Mouse (Mus musculus) small intestine, adult 2 months (tissue): ENCODE measurements around the gene Ankfy1. TPM values are rescaled to one million over a fixed set of nuclear protein-coding genes. Genes with fewer than 3 reads are reported as not detected.
"Not testable (repeated sequence)": the region's sequence is repeated elsewhere in the genome, so short reads cannot be mapped to it uniquely, and the experiment has no call there.

Experiments
- H3K27ac ChIP-seq: fragments of 200-500 bp; 2 replicates; pipeline ENCODE4 v1.5.1; 2012; ENCODE audit warnings: low read depth, low read length, control low read depth, inconsistent platforms; ENCODE audit not compliant: insufficient read depth
- H3K27me3 ChIP-seq: fragments of 200-500 bp; 2 replicates; pipeline ENCODE4 v1.6.1; 2012; ENCODE audit warnings: mild to moderate bottlenecking, moderate library complexity, low read length, inconsistent platforms; ENCODE audit not compliant: control insufficient read depth, insufficient read depth
- H3K36me3 ChIP-seq: fragments of 200-500 bp; 2 replicates; pipeline ENCODE4 v1.6.1; 2012; ENCODE audit warnings: mild to moderate bottlenecking, low read length, control low read depth, inconsistent platforms; ENCODE audit not compliant: control insufficient read depth, insufficient read depth
- H3K4me1 ChIP-seq: fragments of 200-500 bp; 2 replicates; pipeline ENCODE4 v1.6.1; 2012; ENCODE audit warnings: low read length, inconsistent platforms, mixed read lengths; ENCODE audit not compliant: control insufficient read depth, insufficient read depth, insufficient read length
- H3K4me3 ChIP-seq: fragments of 200-500 bp; 2 replicates; pipeline ENCODE4 v1.5.1; 2012; ENCODE audit warnings: low read depth, mild to moderate bottlenecking, control low read depth, inconsistent platforms, low read length, moderate library complexity
- CTCF ChIP-seq: fragments of 200-500 bp; IDR thresholded peaks from 2 replicates; pipeline ENCODE4 v1.5.1; 2012; ENCODE audit warnings: low read depth, mild to moderate bottlenecking, control low read depth, inconsistent platforms, low read length, moderate library complexity, mixed read lengths; ENCODE audit not compliant: insufficient replicate concordance, insufficient read length; ENCODE audit errors: extremely low read depth
- POLR2A ChIP-seq: fragments of 200-500 bp; IDR thresholded peaks from 2 replicates; pipeline ENCODE4 v1.6.1; 2012; ENCODE audit warnings: low read depth, mild to moderate bottlenecking, control low read depth, inconsistent platforms, low read length, moderate library complexity
- WGBS: fragments of 180-500 bp; shearing (Covaris S2); methylation state at CpG from one replicate; pipeline ENCODE4 v1.1.7; 2018; 5-methylcytosine and 5-hydroxymethylcytosine counted together
- polyA plus RNA-seq: library from polyadenylated mRNA; depleted of rRNA; stranded (reverse); fragments of >200 nt; gene quantifications from 2 replicates; pipeline ENCODE4 v1.2.3, GENCODE M21; 2012

The Ankfy1 gene
- polyA plus RNA-seq, 1 experiment, result 28.7 TPM

DNA sequence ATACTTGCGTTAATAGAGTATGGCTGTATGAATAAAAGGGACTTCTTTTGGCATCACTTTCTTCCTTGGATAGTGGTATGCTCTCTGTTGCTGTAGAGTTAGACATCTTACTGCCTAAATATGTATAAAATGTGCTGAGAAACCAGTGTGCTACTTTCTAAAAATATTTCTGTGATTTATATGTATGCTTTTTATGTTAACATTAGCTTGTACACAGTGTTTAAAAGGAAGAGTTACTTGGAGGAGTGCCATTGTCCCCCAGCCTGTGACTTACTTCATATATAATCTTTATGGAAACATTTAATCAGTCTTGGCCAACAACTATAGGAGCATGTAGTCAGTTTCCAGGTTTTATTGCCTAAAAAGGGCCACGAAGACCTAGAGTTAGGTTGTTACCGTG, 79.3 kb downstream of the Ankfy1 start:
- Histone ChIP-seq H3K27me3 (no peaks in the 10 kb centered on the region), H3K4me1 (0 out of 2 replicates have a peak, but pooled peaks cover 2% of the 10 kb centered on the region), H3K27ac (no peak overlapping the region), H3K4me3 (no peak overlapping the region), H3K36me3 (peaks cover 19% of the 10 kb centered on the region)
- TF ChIP-seq POLR2A, result no peak
- TF ChIP-seq CTCF, result no peak
- WGBS, result 87% methylated on average over 3 of the region's 3 CpGs

DNA sequence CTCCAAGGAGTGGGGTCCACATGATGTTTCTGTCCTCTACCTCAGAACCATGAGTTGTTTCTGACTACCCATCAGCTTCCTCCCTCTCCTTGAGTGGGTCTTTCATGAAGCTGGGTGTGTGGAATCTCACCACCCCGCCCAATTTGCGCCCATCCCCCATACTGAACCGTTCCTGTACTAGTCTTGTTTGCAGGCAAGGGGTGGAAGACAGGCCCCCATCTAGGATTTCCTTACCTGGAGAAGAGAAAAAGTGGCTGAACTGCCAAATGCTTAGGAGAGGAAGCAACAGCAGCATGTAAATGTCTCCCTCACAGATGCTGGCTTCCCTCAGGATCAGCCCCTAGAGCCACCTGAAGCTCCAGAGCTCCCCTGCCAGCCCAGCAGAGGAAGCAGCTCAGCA, 80.5 kb downstream of the Ankfy1 start:
- 88% methylated on average over 3 of the region's 3 CpGs for WGBS
- H3K27me3 ChIP-seq, result no peaks in the 10 kb centered on the region
- peaks cover 11% of the 10 kb centered on the region for H3K36me3 ChIP-seq
- 0 out of 2 replicates have a peak, but pooled peaks cover 2% of the 10 kb centered on the region for H3K4me1 ChIP-seq
- TF ChIP-seq POLR2A, result no peak
- no peak for TF ChIP-seq CTCF
- no peak overlapping the region for H3K4me3 ChIP-seq
- no peak overlapping the region for H3K27ac ChIP-seq

DNA sequence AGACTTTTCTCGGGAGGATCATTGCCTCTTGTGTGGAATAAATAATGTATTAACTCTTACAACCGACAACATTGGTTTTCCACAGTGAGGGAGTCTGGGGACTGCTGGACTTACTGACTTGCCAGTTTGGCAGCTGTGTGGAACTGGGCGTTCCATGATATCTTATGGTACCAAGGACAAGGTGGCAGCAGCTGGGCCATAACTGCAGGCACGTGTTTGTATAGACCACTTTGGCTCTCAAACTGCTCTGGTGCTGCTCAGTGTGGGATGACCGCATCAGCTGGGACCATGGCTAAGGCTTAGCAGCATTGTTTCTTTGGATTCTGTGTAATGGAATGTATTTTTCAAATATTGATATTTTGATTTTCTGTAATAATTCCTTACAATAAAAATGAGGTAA, 81.0 kb downstream of the Ankfy1 start:
- no peak overlapping the region for H3K4me3 ChIP-seq
- H3K27me3 ChIP-seq, result no peaks in the 10 kb centered on the region
- TF ChIP-seq CTCF, result no peak
- TF ChIP-seq POLR2A, result no peak
- H3K36me3 ChIP-seq, result peaks cover 11% of the 10 kb centered on the region
- WGBS, result 84% methylated on average over 5 of the region's 5 CpGs
- H3K4me1 ChIP-seq, result 0 out of 2 replicates have a peak, but pooled peaks cover 2% of the 10 kb centered on the region
- H3K27ac ChIP-seq, result no peak overlapping the region

DNA sequence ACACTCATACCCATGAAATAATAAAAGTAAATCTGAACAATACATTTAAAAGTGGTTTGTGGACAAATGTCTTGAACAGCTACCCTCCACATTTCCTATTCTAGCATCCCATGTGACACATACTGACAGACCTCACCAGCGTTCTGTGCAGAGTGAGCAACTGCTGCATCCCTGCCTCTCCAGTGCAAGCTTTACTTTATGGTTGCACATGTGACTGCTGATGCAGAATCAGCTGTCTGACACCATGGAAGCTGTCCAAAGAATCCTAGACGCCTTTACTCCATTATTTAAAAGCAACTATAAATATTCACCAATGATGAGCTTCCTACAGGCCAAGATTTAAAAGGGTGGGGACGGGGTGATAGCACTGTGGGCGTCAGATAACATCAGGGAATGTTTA, 81.7 kb downstream of the Ankfy1 start:
- Histone ChIP-seq H3K36me3 (peaks cover 11% of the 10 kb centered on the region), H3K27me3 (no peaks in the 10 kb centered on the region), H3K4me1 (0 out of 2 replicates have a peak, but pooled peaks cover 2% of the 10 kb centered on the region), H3K4me3 (no peak overlapping the region), H3K27ac (no peak overlapping the region)
- WGBS, result 62% methylated on average over 4 of the region's 4 CpGs
- TF ChIP-seq POLR2A (no peak), CTCF (no peak)

DNA sequence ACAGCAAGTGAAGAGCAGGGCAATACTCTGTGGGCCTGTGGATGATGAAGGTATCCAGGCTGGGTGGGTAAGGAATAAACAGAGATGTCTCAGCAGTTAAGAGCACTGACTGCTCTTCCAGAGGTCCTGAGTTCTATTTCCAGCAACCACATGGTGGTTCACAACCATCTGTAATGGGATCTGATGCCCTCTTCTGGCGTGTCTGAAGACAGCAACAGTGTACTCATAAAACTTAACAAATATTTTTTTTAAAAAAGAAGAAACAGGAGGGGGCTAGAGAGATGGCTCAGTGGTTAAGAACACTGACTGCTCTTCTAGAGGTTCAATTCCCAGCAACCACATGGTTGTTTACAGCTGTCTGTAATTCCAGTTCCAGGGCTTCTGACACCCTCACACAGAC, 82.8 kb downstream of the Ankfy1 start:
- 29% methylated on average over 1 of the region's 1 CpGs for WGBS

DNA sequence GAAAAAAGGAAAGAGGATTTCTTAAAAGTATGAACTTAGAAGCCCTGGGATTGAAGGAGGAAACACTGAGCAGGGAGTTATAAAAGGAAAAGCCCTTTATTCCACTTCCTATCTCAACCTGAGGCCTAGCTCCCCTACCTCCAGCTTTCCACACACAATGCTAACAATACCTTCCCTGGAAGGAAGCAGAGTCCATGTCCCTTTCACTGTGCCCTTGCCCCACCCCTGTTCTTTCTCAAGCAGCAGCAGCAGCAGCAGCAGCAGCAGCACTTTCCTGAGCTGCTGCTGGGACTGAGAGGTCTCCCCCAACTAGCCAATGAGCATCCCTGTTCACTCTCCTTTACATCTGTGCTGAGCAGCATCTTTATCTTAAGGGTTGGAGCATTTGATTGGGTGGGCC, 89.2 kb downstream of the Ankfy1 start:
- TF ChIP-seq POLR2A, result no peak
- TF ChIP-seq CTCF, result no peak
- Histone ChIP-seq H3K36me3 (no peaks in the 10 kb centered on the region; the same call in 1 of the 2 replicates), H3K27ac (no peak overlapping the region), H3K4me1 (peaks cover 5% of the 10 kb centered on the region; the same call in 1 of the 2 replicates), H3K27me3 (no peaks in the 10 kb centered on the region), H3K4me3 (no peak overlapping the region)

More for the DNA sequence above, 82.8 kb downstream of the Ankfy1 start:
- H3K27me3 ChIP-seq, H3K27ac ChIP-seq, H3K4me1 ChIP-seq, H3K36me3 ChIP-seq, H3K4me3 ChIP-seq: not testable (repeated sequence)

DNA sequence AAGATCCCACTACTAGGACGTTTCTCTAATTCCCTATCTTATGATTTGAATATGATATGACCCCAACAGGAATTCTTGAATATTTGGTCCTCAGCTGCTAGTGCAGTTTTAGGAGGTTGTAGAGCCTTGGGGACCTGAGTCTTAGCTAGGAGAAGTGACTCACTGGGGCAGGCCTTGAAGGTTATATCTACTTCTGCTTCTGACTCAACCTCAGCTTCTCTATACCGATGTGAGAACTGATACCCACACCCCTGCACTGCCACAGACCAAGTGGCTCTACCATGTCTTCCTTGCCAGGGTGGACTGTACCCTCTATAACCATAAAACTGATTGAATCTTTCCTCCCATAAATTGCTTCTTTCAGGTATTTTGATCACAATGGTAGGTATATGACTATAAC, 92.3 kb downstream of the Ankfy1 start:
- Histone ChIP-seq H3K36me3 (no peaks in the 10 kb centered on the region; the same call in none of the 2 replicates), H3K4me1 (peaks cover 5% of the 10 kb centered on the region; the same call in 1 of the 2 replicates)
- 55% methylated on average over 2 of the region's 2 CpGs for WGBS

DNA sequence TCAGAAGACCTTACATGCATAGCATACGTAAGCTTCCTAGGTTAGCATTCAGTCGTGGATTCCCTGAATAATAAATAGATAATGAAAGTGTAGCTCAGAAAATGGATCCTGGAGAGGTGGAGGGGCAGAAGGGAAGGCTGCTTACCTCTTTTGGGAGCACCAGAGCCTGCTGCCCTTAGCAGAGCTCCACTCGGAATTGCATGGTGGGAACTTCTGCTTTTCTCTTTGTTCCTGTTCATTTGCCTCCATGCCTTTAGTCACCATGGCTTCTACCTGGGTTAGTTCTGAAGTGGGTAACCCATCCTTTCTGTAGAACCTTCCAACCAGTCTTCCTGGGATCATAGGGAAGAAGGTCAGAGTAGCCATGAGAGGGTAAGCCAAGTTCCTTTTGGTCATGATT, 92.7 kb downstream of the Ankfy1 start:
- H3K4me3 ChIP-seq, result no peak overlapping the region
- no peak for TF ChIP-seq CTCF
- TF ChIP-seq POLR2A, result no peak
- H3K27me3 ChIP-seq, result no peaks in the 10 kb centered on the region
- H3K27ac ChIP-seq, result 0 out of 2 replicates have a peak overlapping the region, but pooled peaks have one; percentile 15
- WGBS, result 82% methylated on average over 3 of the region's 3 CpGs
- H3K36me3 ChIP-seq, result no peaks in the 10 kb centered on the region; the same call in none of the 2 replicates
- peaks cover 5% of the 10 kb centered on the region; the same call in 1 of the 2 replicates for H3K4me1 ChIP-seq

More for the DNA sequence above, 92.3 kb downstream of the Ankfy1 start:
- Histone ChIP-seq H3K27ac (no peak overlapping the region), H3K4me3 (no peak overlapping the region), H3K27me3 (no peaks in the 10 kb centered on the region)
- TF ChIP-seq CTCF (no peak), POLR2A (no peak)
